In genomic region chr6:37212930-37213329, GRCm38 (mm10) we compare ENCODE assay signal across 13 mouse cellular contexts.
DNase-seq lines count a peak whose midpoint lies in the region; ATAC-seq and TF ChIP-seq lines count a peak whose summit lies in the region.
"Had no signal": no experiment of that assay in that cellular context is flagged by ENCODE, and none has a peak within 500 bp of the region (broad histone marks: within the 10 kb centered on the region; RNA-seq: fewer than 3 reads in every experiment).

No protein-coding gene starts in this region.

- ATAC-seq in embryonic facial prominence, embryonic 12.5 days (ENCODE audit: insufficient number of reproducible peaks, insufficient read depth, low FRiP score, low TSS enrichment) = no peak

- H3K79me2 ChIP-seq in macrophage (ENCODE audit: inconsistent target) = no peaks in the 10 kb centered on the region

- peak overlapping the region; percentile 69 for H3K27ac ChIP-seq in embryonic facial prominence, embryonic 12.5 days
- peak overlapping the region; percentile 25 for H3K27ac ChIP-seq in macrophage
- H3K27ac ChIP-seq: gastrocnemius, adult 2 months; kidney, postnatal 0 days had no signal

- H3K4me1 ChIP-seq in lung, adult 2 months (ENCODE audit: control insufficient read depth, insufficient read depth, low read length) = no peaks in the 10 kb centered on the region
- H3K4me1 ChIP-seq in embryonic facial prominence, embryonic 12.5 days = peaks cover 35% of the 10 kb centered on the region

- H3K9me3 ChIP-seq in embryonic facial prominence, embryonic 12.5 days = no peaks in the 10 kb centered on the region
- H3K9me3 ChIP-seq: stomach, embryonic 15.5 days had no signal

- no peak for TF ChIP-seq POLR2A in lung, adult 2 months (IDR thresholded peaks at IDR 0.05; ENCODE audit: borderline replicate concordance, extremely low read depth, low read depth, low read length)

- H3K36me3 ChIP-seq in embryonic facial prominence, embryonic 12.5 days = no peaks in the 10 kb centered on the region
- no peaks in the 10 kb centered on the region for H3K36me3 ChIP-seq in macrophage (ENCODE audit: inconsistent target)
- H3K36me3 ChIP-seq: stomach, embryonic 15.5 days had no signal

- peak; percentile 46 for DNase-seq in embryo, embryonic 10 days (ENCODE audit: low spot score)
- no peak for DNase-seq in embryo, embryonic 9.5 days (ENCODE audit: extremely low spot score)
- peak; percentile 12 for DNase-seq in lung, postnatal 25 days (ENCODE audit: low spot score)
- DNase-seq in lung, adult 2 months = no peak
- no peak for DNase-seq in Muller cell, postnatal 12 days (ENCODE audit: inconsistent ontology term)
- no peak for DNase-seq in gastrocnemius, postnatal 4 days (ENCODE audit: low spot score in 2 of 2)
- DNase-seq: adrenal gland, postnatal 10 days; gastrocnemius, adult 2 months; lung, embryonic 14.5 days had no signal

- H3K4me3 ChIP-seq in lung, adult 2 months (replicated peaks; ENCODE audit: extremely low read depth, low read depth, low read length) = no peak overlapping the region
- no peak overlapping the region for H3K4me3 ChIP-seq in embryonic facial prominence, embryonic 12.5 days
- H3K4me3 ChIP-seq in macrophage (ENCODE audit: inconsistent target) = no peak overlapping the region
- H3K4me3 ChIP-seq: gastrocnemius, adult 2 months; stomach, embryonic 15.5 days had no signal

- no peak overlapping the region for H3K4me2 ChIP-seq in embryonic facial prominence, embryonic 12.5 days (replicated peaks)
- H3K4me2 ChIP-seq: lung, embryonic 14.5 days; stomach, embryonic 15.5 days had no signal

- 54% methylated on average over 4 of the region's 4 CpGs for WGBS in lung, adult 2 months
- 34% methylated on average over 4 of the region's 4 CpGs for WGBS in embryonic facial prominence, embryonic 12.5 days
- WGBS in macrophage (ENCODE audit: missing documents) = 39% methylated on average over 4 of the region's 4 CpGs

- TF ChIP-seq CTCF in lung, adult 2 months (IDR thresholded peaks at IDR 0.05; ENCODE audit: insufficient read depth, low read length) = no peak

- H3K27me3 ChIP-seq in embryonic facial prominence, embryonic 12.5 days = no peaks in the 10 kb centered on the region
- H3K27me3 ChIP-seq: stomach, embryonic 15.5 days had no signal

- no peak overlapping the region for H3K9ac ChIP-seq in embryonic facial prominence, embryonic 12.5 days
- H3K9ac ChIP-seq: lung, embryonic 14.5 days; stomach, embryonic 15.5 days had no signal

Comparison
In these comparisons a context has a peak if more than half of its experiments do, and no peak if none do; other contexts are left out.
1. DNase-seq: peak in embryo, embryonic 10 days (single experiment) and lung, postnatal 25 days (single experiment); none in embryo, embryonic 9.5 days (single experiment), lung, adult 2 months (single experiment), Muller cell, postnatal 12 days (single experiment) and gastrocnemius, postnatal 4 days (0 of 2).